Mouse (Mus musculus): Measurements from ENCODE around the gene Heg1. TPM values are rescaled to one million over a fixed set of nuclear protein-coding genes. Genes with fewer than 3 reads are reported as not detected.

Heg1 gene
- total and polyA plus RNA-seq, 3 experiments: 40.8 to 77.1 (median 67.2) TPM

- Histone ChIP-seq H3K27ac (ENCODE audit: insufficient read depth, low read depth) (no peak overlapping the region), H3K4me2 (ENCODE audit: insufficient read depth, low read depth, poor library complexity, severe bottlenecking) (no peak overlapping the region), H3K9ac (ENCODE audit: insufficient read depth, low read depth) (no peak overlapping the region), H3K9me3 (replicated peaks; ENCODE audit: low read length) (peaks cover 4% of the 10 kb centered on the region), H3K4me3 (replicated peaks in 1 of 3; ENCODE audit: low read depth in 2 of 3, low read length in 2 of 3, poor library complexity in 1 of 3) (no peak overlapping the region), H3K27me3 (replicated peaks) (peaks cover 2% of the 10 kb centered on the region), H3K79me2 (replicated peaks; ENCODE audit: control insufficient read depth, extremely low read depth, insufficient read depth, poor library complexity, severe bottlenecking) (no peaks in the 10 kb centered on the region), H3K4me1 (ENCODE audit: control insufficient read depth in 1 of 2, insufficient read depth in 2 of 2) (peaks cover 6 to 12% of the 10 kb centered on the region in 2 experiments), H3K36me3 (replicated peaks in 1 of 2; ENCODE audit: control insufficient read depth in 1 of 2, insufficient read depth in 1 of 2, low read length in 1 of 2) (no peaks in the 10 kb centered on the region)
- DNase-seq (ENCODE audit: extremely low read depth): no peak
- no peak for TF ChIP-seq CHD2 (IDR thresholded peaks at IDR 0.05; ENCODE audit: low read length)
- no peak for TF ChIP-seq POLR2AphosphoS2 (IDR thresholded peaks at IDR 0.05; ENCODE audit: low read depth, low read length)
- no peak for TF ChIP-seq USF2 (conservative IDR thresholded peaks at IDR 0.05; ENCODE audit: low read depth, low read length)
- TF ChIP-seq KAT2A (IDR thresholded peaks at IDR 0.05; ENCODE audit: insufficient replicate concordance, low read length): no peak
- TF ChIP-seq TBP (conservative IDR thresholded peaks at IDR 0.05; ENCODE audit: low read depth, low read length): no peak
- dilution Hi-C loops (cut with MboI; ENCODE audit: extremely low pct_ligation_motif_present, extremely low pct_unique_long_range_greater_than_20kb, low sequenced_read_pairs) (no loop called here), in situ Hi-C loops (cut with MboI; ENCODE audit: low pct_ligation_motif_present, low pct_unique_long_range_greater_than_20kb, low sequenced_read_pairs) (no loop called here)
These were observed 92.8 kb downstream of the Heg1 start for GRCm38 (mm10) chr16:33776766-33777529.

GRCm38 (mm10) chr16:33777607-33778006 lies 93.4 kb downstream of the Heg1 start:
- Histone ChIP-seq H3K4me3 (replicated peaks in 1 of 3; ENCODE audit: low read depth in 2 of 3, low read length in 2 of 3, poor library complexity in 1 of 3) (no peak overlapping the region), H3K9me3 (replicated peaks; ENCODE audit: low read length) (peaks cover 4% of the 10 kb centered on the region), H3K36me3 (replicated peaks in 1 of 2; ENCODE audit: control insufficient read depth in 1 of 2, insufficient read depth in 1 of 2, low read length in 1 of 2) (no peaks in the 10 kb centered on the region), H3K27me3 (replicated peaks) (peaks cover 2% of the 10 kb centered on the region), H3K4me1 (ENCODE audit: control insufficient read depth in 1 of 2, insufficient read depth in 2 of 2) (peaks cover 6 to 14% of the 10 kb centered on the region in 2 experiments), H3K79me2 (replicated peaks; ENCODE audit: control insufficient read depth, extremely low read depth, insufficient read depth, poor library complexity, severe bottlenecking) (no peaks in the 10 kb centered on the region), H3K27ac (ENCODE audit: insufficient read depth, low read depth) (no peak overlapping the region), H3K9ac (ENCODE audit: insufficient read depth, low read depth) (no peak overlapping the region), H3K4me2 (ENCODE audit: insufficient read depth, low read depth, poor library complexity, severe bottlenecking) (no peak overlapping the region)
- no peak for DNase-seq (ENCODE audit: extremely low read depth)
- dilution Hi-C loops (cut with MboI; ENCODE audit: extremely low pct_ligation_motif_present, extremely low pct_unique_long_range_greater_than_20kb, low sequenced_read_pairs) (no loop called here), in situ Hi-C loops (cut with MboI; ENCODE audit: low pct_ligation_motif_present, low pct_unique_long_range_greater_than_20kb, low sequenced_read_pairs) (no loop called here)
- no peak for TF ChIP-seq PAX5 (IDR thresholded peaks at IDR 0.05; ENCODE audit: low read length)
- no peak for TF ChIP-seq MAZ (IDR thresholded peaks at IDR 0.05; ENCODE audit: low read depth, low read length)
- TF ChIP-seq JUN (IDR thresholded peaks at IDR 0.05; ENCODE audit: insufficient read depth, low read depth, low read length): no peak
- TF ChIP-seq NELFE (IDR thresholded peaks at IDR 0.05; ENCODE audit: low read depth, low read length): no peak
- TF ChIP-seq RAD21 (IDR thresholded peaks at IDR 0.05; ENCODE audit: low read depth, low read length): no peak
- no peak for TF ChIP-seq USF1 (IDR thresholded peaks at IDR 0.05; ENCODE audit: low read depth, low read length)
- no peak for TF ChIP-seq MYC (IDR thresholded peaks at IDR 0.05; ENCODE audit: low read depth, low read length)
- no peak for TF ChIP-seq USF2 (conservative IDR thresholded peaks at IDR 0.05; ENCODE audit: low read depth, low read length)
- no peak for TF ChIP-seq NRF1 (IDR thresholded peaks at IDR 0.05; ENCODE audit: low read depth, low read length)
- no peak for TF ChIP-seq RCOR1 (conservative IDR thresholded peaks at IDR 0.05; ENCODE audit: low read depth, low read length)
- no peak for TF ChIP-seq KAT2A (IDR thresholded peaks at IDR 0.05; ENCODE audit: insufficient replicate concordance, low read length)
- TF ChIP-seq MAFK (IDR thresholded peaks at IDR 0.05; ENCODE audit: insufficient replicate concordance, low read length): no peak
- no peak for TF ChIP-seq BHLHE40 (IDR thresholded peaks at IDR 0.05; ENCODE audit: low read depth, low read length)
- TF ChIP-seq CHD2 (IDR thresholded peaks at IDR 0.05; ENCODE audit: low read length): no peak

Data from CH12.LX (cell line).